Mouse (Mus musculus) MEL (cell line): Measurements from ENCODE around the gene Mael. TPM values are rescaled to one million over a fixed set of nuclear protein-coding genes. Genes with fewer than 3 reads are reported as not detected.

Experiments used
- DNase-seq: peaks from one replicate; pipeline ENCODE4 v3.0.0; 2011; ENCODE audit warnings: low read depth, low spot score
- H3K27ac ChIP-seq: 2 replicates; pipeline ENCODE4 v1.5.1; 2012; ENCODE audit warnings: low read depth, mild to moderate bottlenecking, control low read depth, low read length, moderate library complexity; ENCODE audit not compliant: control insufficient read depth
- H3K27me3 ChIP-seq, 2 experiments: fragments of 150-350 bp in 1 of 2; sonication (generic) in 1 of 2; 2 replicates each; pipeline ENCODE4 v1.6.1; 2012; ENCODE audit warnings: low read length in 2 of 2, mild to moderate bottlenecking in 2 of 2, improper control_type of control experiment in 1 of 2, moderate library complexity in 1 of 2; ENCODE audit not compliant: insufficient read depth in 2 of 2, control insufficient read depth in 1 of 2
- H3K36me3 ChIP-seq, 2 experiments: 2 replicates each; pipeline ENCODE4 v1.6.1; 2012 to 2014; ENCODE audit warnings: low read length in 2 of 2, improper control_type of control experiment in 1 of 2, inconsistent platforms in 1 of 2, mild to moderate bottlenecking in 1 of 2; ENCODE audit not compliant: insufficient read depth in 2 of 2, control insufficient read depth in 1 of 2
- H3K4me1 ChIP-seq, 2 experiments: fragments of 150-350 bp in 1 of 2; sonication (generic) in 1 of 2; 2 replicates each; pipeline ENCODE4 v1.6.1; 2012; ENCODE audit warnings: low read length in 2 of 2, improper control_type of control experiment in 1 of 2, mild to moderate bottlenecking in 1 of 2; ENCODE audit not compliant: insufficient read depth in 2 of 2, control insufficient read depth in 1 of 2
- H3K4me3 ChIP-seq, 2 experiments: fragments of 150-350 bp in 1 of 2; sonication (generic) in 1 of 2; 2 replicates each; pipeline ENCODE4 v1.5.1; 2012; ENCODE audit warnings: low read depth in 2 of 2, low read length in 2 of 2, mild to moderate bottlenecking in 2 of 2, moderate library complexity in 2 of 2, control low read depth in 1 of 2, improper control_type of control experiment in 1 of 2; ENCODE audit not compliant: control insufficient read depth in 1 of 2, insufficient read depth in 1 of 2
- H3K79me2 ChIP-seq: 2 replicates; pipeline ENCODE4 v1.6.1; 2012; ENCODE audit warnings: mild to moderate bottlenecking, low read length, moderate library complexity; ENCODE audit not compliant: control insufficient read depth, poor library complexity, insufficient read depth
- H3K9ac ChIP-seq: 2 replicates; pipeline ENCODE4 v1.6.1; 2012; ENCODE audit warnings: low read depth, mild to moderate bottlenecking, control low read depth, low read length, moderate library complexity; ENCODE audit not compliant: control insufficient read depth, poor library complexity, severe bottlenecking
- H3K9me3 ChIP-seq: fragments of 150-350 bp; sonication (generic); replicated peaks from 2 replicates; pipeline ENCODE4 v1.6.1; 2012; ENCODE audit warnings: mild to moderate bottlenecking, low read length, improper control_type of control experiment, moderate library complexity; ENCODE audit not compliant: insufficient read depth
- BHLHE40 ChIP-seq: IDR thresholded peaks from 2 replicates; pipeline ENCODE4 v1.6.1; 2012; ENCODE audit warnings: low read depth, mild to moderate bottlenecking, inconsistent platforms, low read length, improper control_type of control experiment, borderline replicate concordance
- CHD1 ChIP-seq: IDR thresholded peaks from 2 replicates; pipeline ENCODE4 v1.6.1; 2012; ENCODE audit warnings: low read depth, mild to moderate bottlenecking, inconsistent platforms, low read length, improper control_type of control experiment
- CHD2 ChIP-seq: IDR thresholded peaks from 2 replicates; pipeline ENCODE4 v1.6.1; 2011; ENCODE audit warnings: low read length, improper control_type of control experiment
- CTCF ChIP-seq, 3 experiments: IDR thresholded peaks in 2 of 3; conservative IDR thresholded peaks in 1 of 3; 2 replicates each; pipeline ENCODE4 v1.5.1; 2011 to 2012; ENCODE audit warnings: low read length in 3 of 3, low read depth in 2 of 3, mild to moderate bottlenecking in 2 of 3, improper control_type of control experiment in 1 of 3, inconsistent platforms in 1 of 3, mixed read lengths in 1 of 3, moderate library complexity in 1 of 3; ENCODE audit not compliant: control insufficient read depth in 1 of 3, insufficient read depth in 1 of 3, poor library complexity in 1 of 3, severe bottlenecking in 1 of 3
- ELF1 ChIP-seq: IDR thresholded peaks from 2 replicates; pipeline ENCODE4 v1.6.1; 2014; ENCODE audit warnings: low read depth, mild to moderate bottlenecking, inconsistent platforms, low read length, improper control_type of control experiment, moderate library complexity
- GABPA ChIP-seq: IDR thresholded peaks from 2 replicates; pipeline ENCODE4 v1.6.1; 2012; ENCODE audit warnings: low read depth, mild to moderate bottlenecking, inconsistent platforms, low read length, improper control_type of control experiment, moderate library complexity
- GATA1 ChIP-seq: IDR thresholded peaks from 2 replicates; pipeline ENCODE4 v1.6.1; 2011; ENCODE audit warnings: low read depth, low read length, improper control_type of control experiment
- HCFC1 ChIP-seq: IDR thresholded peaks from 2 replicates; pipeline ENCODE4 v1.6.1; 2012; ENCODE audit warnings: low read depth, mild to moderate bottlenecking, inconsistent platforms, low read length, improper control_type of control experiment, moderate library complexity
- MAFK ChIP-seq: IDR thresholded peaks from 2 replicates; pipeline ENCODE4 v1.6.1; 2011; ENCODE audit warnings: low read depth, mild to moderate bottlenecking, low read length, improper control_type of control experiment, borderline replicate concordance
- MXI1 ChIP-seq: IDR thresholded peaks from 2 replicates; pipeline ENCODE4 v1.6.1; 2011; ENCODE audit warnings: mild to moderate bottlenecking, low read depth, low read length, improper control_type of control experiment
- MYB ChIP-seq: IDR thresholded peaks from 2 replicates; pipeline ENCODE4 v1.6.1; 2011; ENCODE audit warnings: mild to moderate bottlenecking, low read depth, low read length, improper control_type of control experiment
- NELFE ChIP-seq: IDR thresholded peaks from 2 replicates; pipeline ENCODE4 v1.6.1; 2011; ENCODE audit warnings: low read depth, low read length, improper control_type of control experiment
- NRF1 ChIP-seq: IDR thresholded peaks from 2 replicates; pipeline ENCODE4 v1.6.1; 2014; ENCODE audit warnings: low read depth, mild to moderate bottlenecking, inconsistent platforms, low read length, improper control_type of control experiment, moderate library complexity; ENCODE audit not compliant: poor library complexity, insufficient read depth, severe bottlenecking
- POLR2A ChIP-seq, 2 experiments: IDR thresholded peaks; 2 replicates each; pipeline ENCODE4 v1.6.1; 2011 to 2012; ENCODE audit warnings: low read length in 2 of 2, mild to moderate bottlenecking in 2 of 2, control low read depth in 1 of 2, improper control_type of control experiment in 1 of 2, low read depth in 1 of 2, moderate library complexity in 1 of 2; ENCODE audit not compliant: control insufficient read depth in 1 of 2, insufficient read depth in 1 of 2, poor library complexity in 1 of 2
- POLR2AphosphoS2 ChIP-seq: IDR thresholded peaks from 2 replicates; pipeline ENCODE4 v1.6.1; 2011; ENCODE audit warnings: low read length, improper control_type of control experiment
- RAD21 ChIP-seq: IDR thresholded peaks from 2 replicates; pipeline ENCODE4 v1.6.1; 2011; ENCODE audit warnings: mild to moderate bottlenecking, low read depth, low read length, improper control_type of control experiment
- SIN3A ChIP-seq: IDR thresholded peaks from 2 replicates; pipeline ENCODE4 v1.6.1; 2012; ENCODE audit warnings: low read length, improper control_type of control experiment, inconsistent platforms
- SMC3 ChIP-seq: IDR thresholded peaks from 2 replicates; pipeline ENCODE4 v1.6.1; 2011; ENCODE audit warnings: low read depth, low read length, improper control_type of control experiment
- TCF12 ChIP-seq: IDR thresholded peaks from 2 replicates; pipeline ENCODE4 v1.6.1; 2014; ENCODE audit warnings: low read depth, mild to moderate bottlenecking, inconsistent platforms, low read length, improper control_type of control experiment, moderate library complexity
- UBTF ChIP-seq: IDR thresholded peaks from 2 replicates; pipeline ENCODE4 v1.6.1; 2012; ENCODE audit warnings: low read depth, mild to moderate bottlenecking, inconsistent platforms, low read length, improper control_type of control experiment, moderate library complexity, borderline replicate concordance; ENCODE audit not compliant: insufficient read depth
- USF1 ChIP-seq: IDR thresholded peaks from 2 replicates; pipeline ENCODE4 v1.6.1; 2014; ENCODE audit warnings: low read depth, mild to moderate bottlenecking, inconsistent platforms, low read length, improper control_type of control experiment, moderate library complexity
- USF2 ChIP-seq, 2 experiments: IDR thresholded peaks; 2 replicates each; pipeline ENCODE4 v1.6.1; 2011 to 2012; ENCODE audit warnings: improper control_type of control experiment in 2 of 2, low read length in 2 of 2, borderline replicate concordance in 1 of 2, inconsistent platforms in 1 of 2, low read depth in 1 of 2, mild to moderate bottlenecking in 1 of 2; ENCODE audit not compliant: insufficient read depth in 1 of 2
- ZC3H11A ChIP-seq: IDR thresholded peaks from 2 replicates; pipeline ENCODE4 v1.6.1; 2012; ENCODE audit warnings: low read depth, mild to moderate bottlenecking, inconsistent platforms, low read length, improper control_type of control experiment
- ZKSCAN1 ChIP-seq: IDR thresholded peaks from 2 replicates; pipeline ENCODE4 v1.6.1; 2012; ENCODE audit warnings: low read depth, mild to moderate bottlenecking, inconsistent platforms, low read length, improper control_type of control experiment, moderate library complexity
- ZMIZ1 ChIP-seq: IDR thresholded peaks from 2 replicates; pipeline ENCODE4 v1.6.1; 2012; ENCODE audit warnings: low read depth, mild to moderate bottlenecking, inconsistent platforms, low read length, improper control_type of control experiment, moderate library complexity
- ZNF384 ChIP-seq: IDR thresholded peaks from 2 replicates; pipeline ENCODE4 v1.6.1; 2012; ENCODE audit warnings: low read depth, mild to moderate bottlenecking, inconsistent platforms, low read length, improper control_type of control experiment
- polyA plus RNA-seq, 2 experiments: library from polyadenylated mRNA; stranded (reverse) in 1 of 2; unstranded in 1 of 2; fragments of >175 nt in 1 of 2; fragments of >200 nt in 1 of 2; gene quantifications; 2 replicates each; pipeline versions ENCODE4 v1.2.1 to v1.2.4; 2012; ENCODE audit warnings: low replicate concordance in 2 of 2, low read depth in 1 of 2; ENCODE audit not compliant: insufficient read length in 2 of 2, insufficient read depth in 1 of 2, missing spikeins in 1 of 2
- total RNA-seq: library from RNA; depleted of rRNA; stranded (reverse); fragments of 300-350 nt; gene quantifications from 2 replicates; pipeline ENCODE4 v1.2.3, GENCODE M21; 2012

Gene Mael
- total and polyA plus RNA-seq, 3 experiments: not detected

GRCm38 (mm10) chr1:166181510-166181909 lies 57.0 kb downstream of the Mael start:
- Histone ChIP-seq H3K9ac (no peak overlapping the region), H3K79me2 (no peaks in the 10 kb centered on the region), H3K9me3 (no peaks in the 10 kb centered on the region), H3K27ac (no peak overlapping the region), H3K4me3 (no peak overlapping the region), H3K4me1 (no peaks in the 10 kb centered on the region), H3K27me3 (no peaks in the 10 kb centered on the region; a peak in 1 of 4 replicates), H3K36me3 (no peaks in the 10 kb centered on the region)
- TF ChIP-seq POLR2AphosphoS2 (no peak), MXI1 (no peak), ZMIZ1 (no peak), MYB (no peak), CHD2 (no peak), CTCF (IDR thresholded peaks at IDR 0.05 in 2 of 3, conservative IDR thresholded peaks at IDR 0.05 in 1 of 3; ENCODE audit: control insufficient read depth in 1 of 3, insufficient read depth in 1 of 3, low read depth in 2 of 3, low read length in 3 of 3, poor library complexity in 1 of 3, severe bottlenecking in 1 of 3) (no peak), GATA1 (no peak), GABPA (no peak), POLR2A (IDR thresholded peaks at IDR 0.05; ENCODE audit: control insufficient read depth in 1 of 2, insufficient read depth in 1 of 2, low read depth in 1 of 2, low read length in 2 of 2, poor library complexity in 1 of 2) (no peak), NRF1 (no peak), HCFC1 (no peak), USF1 (no peak), UBTF (no peak), USF2 (IDR thresholded peaks at IDR 0.05; ENCODE audit: borderline replicate concordance in 1 of 2, insufficient read depth in 1 of 2, low read depth in 1 of 2, low read length in 2 of 2) (no peak)
- DNase-seq: no peak

GRCm38 (mm10) chr1:166173621-166174020 lies 64.9 kb downstream of the Mael start:
- no peak for TF ChIP-seq NRF1
- TF ChIP-seq HCFC1: no peak
- TF ChIP-seq POLR2A (IDR thresholded peaks at IDR 0.05; ENCODE audit: control insufficient read depth in 1 of 2, insufficient read depth in 1 of 2, low read depth in 1 of 2, low read length in 2 of 2, poor library complexity in 1 of 2): no peak
- no peak for TF ChIP-seq ZKSCAN1
- no peak for TF ChIP-seq CHD1
- no peak for TF ChIP-seq ELF1
- no peak for TF ChIP-seq TCF12
- TF ChIP-seq ZNF384: no peak
- TF ChIP-seq SMC3: no peak
- no peak for TF ChIP-seq MYB
- no peak for TF ChIP-seq ZMIZ1
- no peak for TF ChIP-seq ZC3H11A
- no peak for TF ChIP-seq UBTF
- TF ChIP-seq CTCF (IDR thresholded peaks at IDR 0.05 in 2 of 3, conservative IDR thresholded peaks at IDR 0.05 in 1 of 3; ENCODE audit: control insufficient read depth in 1 of 3, insufficient read depth in 1 of 3, low read depth in 2 of 3, low read length in 3 of 3, poor library complexity in 1 of 3, severe bottlenecking in 1 of 3): no peak
- no peak for TF ChIP-seq NELFE
- no peak for TF ChIP-seq BHLHE40
- no peak for TF ChIP-seq RAD21
- TF ChIP-seq MAFK: no peak
- TF ChIP-seq SIN3A: no peak
- no peak overlapping the region for H3K27ac ChIP-seq
- no peaks in the 10 kb centered on the region for H3K9me3 ChIP-seq
- no peak overlapping the region for H3K9ac ChIP-seq
- H3K79me2 ChIP-seq: no peaks in the 10 kb centered on the region
- no peaks in the 10 kb centered on the region for H3K36me3 ChIP-seq
- H3K4me1 ChIP-seq: no peaks in the 10 kb centered on the region
- H3K4me3 ChIP-seq: no peak overlapping the region
- DNase-seq: no peak
- peaks cover 0 to 1% of the 10 kb centered on the region in 2 experiments; a peak in 1 of 4 replicates for H3K27me3 ChIP-seq
